Mouse (Mus musculus) embryonic facial prominence, embryonic 12.5 days (tissue): ENCODE measurements around the gene Slc45a2. TPM values are rescaled to one million over a fixed set of nuclear protein-coding genes. Genes with fewer than 3 reads are reported as not detected.
"Not testable (repeated sequence)": the region's sequence is repeated elsewhere in the genome, so short reads cannot be mapped to it uniquely, and the experiment has no call there.

Experiments used
- ATAC-seq: fragments of 200-750 bp; cut with Nextera tagmentation; 2 replicates; pipeline ENCODE4 v1.8.0; 2017; ENCODE audit not compliant: insufficient number of reproducible peaks, insufficient read depth, low FRiP score, low TSS enrichment
- H3K27ac ChIP-seq: fragments of 300-500 bp; sonication (generic); 2 replicates; pipeline ENCODE4 v1.5.1; 2016; ENCODE audit warnings: mild to moderate bottlenecking
- H3K27me3 ChIP-seq: fragments of 300-500 bp; sonication (generic); 2 replicates; pipeline ENCODE4 v1.6.1; 2016; ENCODE audit warnings: mild to moderate bottlenecking, moderate library complexity
- H3K36me3 ChIP-seq: fragments of 300-500 bp; sonication (generic); 2 replicates; pipeline ENCODE4 v1.6.1; 2016; ENCODE audit warnings: mild to moderate bottlenecking
- H3K4me1 ChIP-seq: fragments of 300-500 bp; sonication (generic); 2 replicates; pipeline ENCODE4 v1.6.1; 2016
- H3K4me2 ChIP-seq: fragments of 300-500 bp; sonication (generic); replicated peaks from 2 replicates; pipeline ENCODE4 v1.6.1; 2016; ENCODE audit warnings: mild to moderate bottlenecking, moderate library complexity
- H3K4me3 ChIP-seq: fragments of 300-500 bp; sonication (generic); 2 replicates; pipeline ENCODE4 v1.5.1; 2016; ENCODE audit warnings: mild to moderate bottlenecking
- H3K9ac ChIP-seq: fragments of 300-500 bp; sonication (generic); 2 replicates; pipeline ENCODE4 v1.6.1; 2016; ENCODE audit warnings: mild to moderate bottlenecking, moderate library complexity
- H3K9me3 ChIP-seq: fragments of 300-500 bp; sonication (generic); 2 replicates; pipeline ENCODE4 v1.6.1; 2016; ENCODE audit warnings: mild to moderate bottlenecking, moderate library complexity
- WGBS: fragments of 180-500 bp; shearing (Covaris S2); methylation state at CpG from one replicate; pipeline ENCODE4 v1.1.7; 2016; 5-methylcytosine and 5-hydroxymethylcytosine counted together
- polyA plus RNA-seq: library from polyadenylated mRNA; unstranded; fragments of >200 nt; fragmentation: Nextera tagmentation; extraction: Ambion mirVana; gene quantifications from 2 replicates; pipeline ENCODE4 v1.2.1, GENCODE M21; 2016

Slc45a2 gene
- polyA plus RNA-seq, 1 experiment from 2014 or later, result 1.3 TPM

- no peak overlapping the region for H3K4me3 ChIP-seq
- no peak for ATAC-seq
- H3K9me3 ChIP-seq, result no peaks in the 10 kb centered on the region
- WGBS, result 85% methylated on average over 5 of the region's 5 CpGs
- H3K4me1 ChIP-seq, result no peaks in the 10 kb centered on the region
- no peaks in the 10 kb centered on the region for H3K36me3 ChIP-seq
- H3K27me3 ChIP-seq, result no peaks in the 10 kb centered on the region
- no peak overlapping the region for H3K27ac ChIP-seq
- no peak overlapping the region for H3K4me2 ChIP-seq
- no peak overlapping the region for H3K9ac ChIP-seq
Measured at GRCm38 (mm10) chr15:10970777-10971176, 29.7 kb upstream of the Slc45a2 start.

- Histone ChIP-seq H3K36me3 (no peaks in the 10 kb centered on the region), H3K4me1 (no peaks in the 10 kb centered on the region; the same call in 1 of the 2 replicates), H3K9me3 (no peaks in the 10 kb centered on the region), H3K4me2 (no peak overlapping the region), H3K27ac (no peak overlapping the region), H3K27me3 (no peaks in the 10 kb centered on the region), H3K9ac (no peak overlapping the region), H3K4me3 (no peak overlapping the region)
- no peak for ATAC-seq
Measured at GRCm38 (mm10) chr15:10977151-10977550, 23.4 kb upstream of the Slc45a2 start.

- no peak overlapping the region for H3K9ac ChIP-seq
Measured at GRCm38 (mm10) chr15:10980712-10981111, 19.8 kb upstream of the Slc45a2 start.

GRCm38 (mm10) chr15:10981377-10982063 lies 19.0 kb upstream of the Slc45a2 start, which contains the start of gene Amacr:
Amacr (plus strand) TSS chr15:10981756.
- Histone ChIP-seq H3K9me3 (no peaks in the 10 kb centered on the region), H3K27me3 (no peaks in the 10 kb centered on the region), H3K9ac (peak within 1 kb of the TSS; percentile 73), H3K4me3 (peak within 1 kb of the TSS; percentile 68), H3K27ac (peak within 1 kb of the TSS; percentile 83), H3K36me3 (no peaks in the 10 kb centered on the region), H3K4me1 (no peaks in the 10 kb centered on the region; the same call in 1 of the 2 replicates), H3K4me2 (peak within 1 kb of the TSS; percentile 66)
- under 1% methylated on average over 51 of the region's 52 CpGs for WGBS
- peak; percentile 97 for ATAC-seq

More at GRCm38 (mm10) chr15:10980712-10981111, 19.8 kb upstream of the Slc45a2 start:
- Histone ChIP-seq H3K9me3 (no peaks in the 10 kb centered on the region), H3K27me3 (no peaks in the 10 kb centered on the region), H3K27ac (no peak overlapping the region), H3K4me3 (0 out of 2 replicates have a peak overlapping the region, but pooled peaks have one; percentile 68), H3K4me2 (peak overlapping the region; percentile 66), H3K4me1 (no peaks in the 10 kb centered on the region; the same call in 1 of the 2 replicates), H3K36me3 (no peaks in the 10 kb centered on the region)
- 66% methylated on average over 2 of the region's 2 CpGs for WGBS
- no peak for ATAC-seq

GRCm38 (mm10) chr15:10982064-10982435 lies 18.5 kb upstream of the Slc45a2 start:
- H3K4me2 ChIP-seq, result peak overlapping the region; percentile 66
- H3K27ac ChIP-seq, result peak overlapping the region; percentile 83
- peak overlapping the region; percentile 73 for H3K9ac ChIP-seq
- H3K9me3 ChIP-seq, result no peaks in the 10 kb centered on the region
- no peak for ATAC-seq
- no peaks in the 10 kb centered on the region; the same call in 1 of the 2 replicates for H3K4me1 ChIP-seq
- H3K4me3 ChIP-seq, result peak overlapping the region; percentile 68
- no peaks in the 10 kb centered on the region for H3K27me3 ChIP-seq
- 7% methylated on average over 6 of the region's 6 CpGs for WGBS
- 0 out of 2 replicates have a peak, but pooled peaks cover 3% of the 10 kb centered on the region for H3K36me3 ChIP-seq

- no peak overlapping the region for H3K27ac ChIP-seq
- H3K4me1 ChIP-seq, result no peaks in the 10 kb centered on the region; the same call in 1 of the 2 replicates
- no peaks in the 10 kb centered on the region for H3K27me3 ChIP-seq
- 79% methylated on average over 6 of the region's 6 CpGs for WGBS
- H3K9ac ChIP-seq, result no peak overlapping the region
- H3K36me3 ChIP-seq, result peaks cover 15% of the 10 kb centered on the region; the same call in 1 of the 2 replicates
- H3K4me3 ChIP-seq, result no peak overlapping the region
- no peaks in the 10 kb centered on the region for H3K9me3 ChIP-seq
- H3K4me2 ChIP-seq, result no peak overlapping the region
- ATAC-seq, result no peak
Measured at GRCm38 (mm10) chr15:10985756-10986155, 14.8 kb upstream of the Slc45a2 start.

GRCm38 (mm10) chr15:10986477-10986876 lies 14.0 kb upstream of the Slc45a2 start:
- H3K27me3 ChIP-seq, H3K27ac ChIP-seq, H3K4me2 ChIP-seq, H3K9ac ChIP-seq, H3K4me3 ChIP-seq, H3K9me3 ChIP-seq, H3K4me1 ChIP-seq, ATAC-seq: not testable (repeated sequence)
- WGBS, result 71% methylated on average over 2 of the region's 2 CpGs
- H3K36me3 ChIP-seq, result peaks cover 15% of the 10 kb centered on the region; the same call in 1 of the 2 replicates

- WGBS, result 33% methylated on average over 2 of the region's 2 CpGs
- Histone ChIP-seq H3K27ac (no peak overlapping the region), H3K9ac (no peak overlapping the region), H3K36me3 (peaks cover 20% of the 10 kb centered on the region), H3K4me1 (no peaks in the 10 kb centered on the region), H3K4me2 (no peak overlapping the region), H3K27me3 (no peaks in the 10 kb centered on the region), H3K4me3 (no peak overlapping the region), H3K9me3 (no peaks in the 10 kb centered on the region)
- ATAC-seq, result no peak
Measured at GRCm38 (mm10) chr15:10990411-10990810, 10.1 kb upstream of the Slc45a2 start.

- Histone ChIP-seq H3K9ac (no peak overlapping the region), H3K36me3 (peaks cover 23% of the 10 kb centered on the region), H3K4me2 (no peak overlapping the region), H3K4me1 (no peaks in the 10 kb centered on the region), H3K27me3 (no peaks in the 10 kb centered on the region), H3K27ac (no peak overlapping the region), H3K4me3 (no peak overlapping the region), H3K9me3 (no peaks in the 10 kb centered on the region)
- ATAC-seq, result no peak
- WGBS, result 87% methylated on average over 1 of the region's 1 CpGs
Measured at GRCm38 (mm10) chr15:10991566-10991965, 9.0 kb upstream of the Slc45a2 start.

- H3K4me1 ChIP-seq, result no peaks in the 10 kb centered on the region
- no peak for ATAC-seq
- H3K27ac ChIP-seq, result no peak overlapping the region
- H3K4me3 ChIP-seq, result no peak overlapping the region
- WGBS, result 44% methylated on average over 5 of the region's 5 CpGs
- H3K27me3 ChIP-seq, result no peaks in the 10 kb centered on the region
- H3K9me3 ChIP-seq, result no peaks in the 10 kb centered on the region
- no peak overlapping the region for H3K4me2 ChIP-seq
- no peak overlapping the region for H3K9ac ChIP-seq
- H3K36me3 ChIP-seq, result peaks cover 7% of the 10 kb centered on the region
Measured at GRCm38 (mm10) chr15:10999832-11000231, 689 bp upstream of the Slc45a2 start.

GRCm38 (mm10) chr15:11003791-11004190 lies 3.3 kb downstream of the Slc45a2 start:
- Histone ChIP-seq H3K4me1 (no peaks in the 10 kb centered on the region), H3K9me3 (no peaks in the 10 kb centered on the region), H3K27ac (no peak overlapping the region), H3K9ac (no peak overlapping the region), H3K4me3 (no peak overlapping the region), H3K36me3 (no peaks in the 10 kb centered on the region), H3K4me2 (no peak overlapping the region), H3K27me3 (no peaks in the 10 kb centered on the region)
- 76% methylated on average over 4 of the region's 4 CpGs for WGBS
- no peak for ATAC-seq

GRCm38 (mm10) chr15:11004646-11005045 lies 4.1 kb downstream of the Slc45a2 start:
- no peaks in the 10 kb centered on the region for H3K9me3 ChIP-seq
- no peaks in the 10 kb centered on the region for H3K36me3 ChIP-seq
- no peak overlapping the region for H3K9ac ChIP-seq
- H3K27me3 ChIP-seq, result no peaks in the 10 kb centered on the region
- H3K4me1 ChIP-seq, result no peaks in the 10 kb centered on the region
- WGBS, result 75% methylated on average over 6 of the region's 6 CpGs
- no peak for ATAC-seq
- H3K4me3 ChIP-seq, result no peak overlapping the region
- H3K27ac ChIP-seq, result no peak overlapping the region
- no peak overlapping the region for H3K4me2 ChIP-seq
